Mouse (Mus musculus) cortical plate, adult 2 months (tissue): ENCODE results near the gene Myom1.

Experiments
- CTCF ChIP-seq: fragments of 200-500 bp; IDR thresholded peaks from 2 replicates; pipeline ENCODE4 v1.5.1; 2011; ENCODE audit warnings: mild to moderate bottlenecking, control low read depth, low read length; ENCODE audit not compliant: insufficient read depth; ENCODE audit errors: extremely low read depth
- POLR2A ChIP-seq: fragments of 200-500 bp; IDR thresholded peaks from 2 replicates; pipeline ENCODE4 v1.6.1; 2011; ENCODE audit warnings: mild to moderate bottlenecking, low read length, control low read depth; ENCODE audit not compliant: insufficient read depth; ENCODE audit errors: extremely low read depth

GRCm38 (mm10) chr17:71155271-71155670 is 152.8 kb downstream of the Myom1 start:
- TF ChIP-seq CTCF (no peak), POLR2A (no peak)
